Mouse (Mus musculus) intestine, embryonic 15.5 days (tissue): ENCODE results near the gene Inpp5b. TPM values are rescaled to one million over a fixed set of nuclear protein-coding genes. Genes with fewer than 3 reads are reported as not detected.
"Not testable (repeated sequence)": the region's sequence is repeated elsewhere in the genome, so short reads cannot be mapped to it uniquely, and the experiment has no call there.

ENCODE experiments used
- ATAC-seq: fragments of 200-750 bp; cut with Nextera tagmentation; 2 replicates; pipeline ENCODE4 v1.8.0; 2017; ENCODE audit warnings: moderate TSS enrichment, moderate library complexity
- H3K27ac ChIP-seq: fragments of 300-500 bp; sonication (generic); 2 replicates; pipeline ENCODE4 v1.5.1; 2015; ENCODE audit warnings: mild to moderate bottlenecking, inconsistent platforms
- H3K27me3 ChIP-seq: fragments of 300-500 bp; sonication (generic); replicated peaks from 2 replicates; pipeline ENCODE4 v1.6.1; 2015; ENCODE audit warnings: inconsistent platforms
- H3K36me3 ChIP-seq: fragments of 300-500 bp; sonication (generic); 2 replicates; pipeline ENCODE4 v1.6.1; 2015; ENCODE audit warnings: inconsistent platforms
- H3K4me1 ChIP-seq: fragments of 300-500 bp; sonication (generic); replicated peaks from 2 replicates; pipeline ENCODE4 v1.6.1; 2015; ENCODE audit warnings: inconsistent platforms
- H3K4me2 ChIP-seq: fragments of 300-500 bp; sonication (generic); replicated peaks from 2 replicates; pipeline ENCODE4 v1.6.1; 2015; ENCODE audit warnings: mild to moderate bottlenecking, inconsistent platforms
- H3K4me3 ChIP-seq: fragments of 300-500 bp; sonication (generic); replicated peaks from 2 replicates; pipeline ENCODE4 v1.5.1; 2015; ENCODE audit warnings: inconsistent platforms
- H3K9ac ChIP-seq: fragments of 300-500 bp; sonication (generic); 2 replicates; pipeline ENCODE4 v1.6.1; 2015; ENCODE audit warnings: inconsistent platforms
- H3K9me3 ChIP-seq: fragments of 300-500 bp; sonication (generic); 2 replicates; pipeline ENCODE4 v1.6.1; 2016; ENCODE audit warnings: inconsistent platforms
- WGBS: fragments of 180-500 bp; shearing (Covaris S2); methylation state at CpG from one replicate; pipeline ENCODE4 v1.1.7; 2015; 5-methylcytosine and 5-hydroxymethylcytosine counted together
- polyA plus RNA-seq: library from polyadenylated mRNA; unstranded; fragments of >200 nt; fragmentation: Nextera tagmentation; extraction: Ambion mirVana; gene quantifications from 2 replicates; pipeline ENCODE4 v1.2.1, GENCODE M21; 2015

Inpp5b gene
- polyA plus RNA-seq, 1 experiment from 2014 or later: 28.7 TPM

GRCm38 (mm10) chr4:124703881-124704796 is 37.5 kb upstream of the Inpp5b start:
- no peak for ATAC-seq
- 20% methylated on average over 6 of the region's 6 CpGs for WGBS
- Histone ChIP-seq H3K9ac (peak overlapping the region; percentile 36), H3K27ac (peak overlapping the region; percentile 91), H3K4me1 (peaks cover 52% of the 10 kb centered on the region), H3K9me3 (no peaks in the 10 kb centered on the region), H3K4me2 (peak overlapping the region; percentile 52), H3K36me3 (0 out of 2 replicates have a peak, but pooled peaks cover 3% of the 10 kb centered on the region), H3K4me3 (peak overlapping the region; percentile 17), H3K27me3 (no peaks in the 10 kb centered on the region)

- H3K4me3 ChIP-seq: no peak overlapping the region
- H3K36me3 ChIP-seq: 0 out of 2 replicates have a peak, but pooled peaks cover 3% of the 10 kb centered on the region
- WGBS: 21% methylated on average over 11 of the region's 11 CpGs
- peak overlapping the region; percentile 91 for H3K27ac ChIP-seq
- peak overlapping the region; percentile 52 for H3K4me2 ChIP-seq
- H3K27me3 ChIP-seq: no peaks in the 10 kb centered on the region
- H3K9me3 ChIP-seq: no peaks in the 10 kb centered on the region
- H3K9ac ChIP-seq: peak overlapping the region; percentile 36
- no peak for ATAC-seq
- H3K4me1 ChIP-seq: peaks cover 49% of the 10 kb centered on the region
Measured at GRCm38 (mm10) chr4:124704797-124705474, 36.7 kb upstream of the Inpp5b start.

DNA sequence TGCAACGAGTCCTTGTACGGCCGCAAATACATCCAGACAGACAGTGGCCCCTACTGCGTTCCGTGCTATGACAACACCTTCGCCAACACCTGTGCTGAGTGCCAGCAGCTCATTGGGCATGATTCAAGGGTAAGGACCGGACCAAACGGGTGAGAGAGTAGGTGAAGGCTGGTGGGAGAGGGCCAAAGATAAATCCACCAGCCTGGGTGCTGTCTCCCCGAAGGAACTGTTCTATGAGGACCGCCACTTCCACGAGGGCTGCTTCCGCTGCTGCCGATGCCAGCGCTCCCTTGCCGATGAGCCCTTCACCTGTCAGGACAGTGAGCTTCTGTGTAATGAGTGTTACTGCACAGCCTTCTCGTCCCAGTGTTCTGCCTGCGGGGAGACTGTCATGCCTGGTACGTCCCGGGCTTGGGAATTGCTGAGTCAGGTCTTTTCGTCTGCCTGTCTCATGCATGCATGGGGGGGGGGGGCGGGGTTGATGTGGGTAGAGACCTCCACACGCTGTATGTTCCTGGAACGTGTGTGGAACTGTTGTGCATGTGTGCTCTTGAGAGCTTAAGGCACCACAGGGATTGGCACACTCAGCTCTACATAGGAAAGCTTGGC is 35.9 kb upstream of the Inpp5b start:
- no peak overlapping the region for H3K9ac ChIP-seq
- H3K27me3 ChIP-seq: no peaks in the 10 kb centered on the region
- peaks cover 56% of the 10 kb centered on the region for H3K4me1 ChIP-seq
- ATAC-seq: no peak
- 0 out of 2 replicates have a peak, but pooled peaks cover 3% of the 10 kb centered on the region for H3K36me3 ChIP-seq
- peak overlapping the region; percentile 91; the same call in 1 of the 2 replicates for H3K27ac ChIP-seq
- H3K4me2 ChIP-seq: no peak overlapping the region
- H3K4me3 ChIP-seq: no peak overlapping the region
- H3K9me3 ChIP-seq: no peaks in the 10 kb centered on the region
- WGBS: 85% methylated on average over 23 of the region's 23 CpGs

GRCm38 (mm10) chr4:124707381-124708199 is 34.1 kb upstream of the Inpp5b start:
- 85% methylated on average over 25 of the region's 25 CpGs for WGBS

DNA sequence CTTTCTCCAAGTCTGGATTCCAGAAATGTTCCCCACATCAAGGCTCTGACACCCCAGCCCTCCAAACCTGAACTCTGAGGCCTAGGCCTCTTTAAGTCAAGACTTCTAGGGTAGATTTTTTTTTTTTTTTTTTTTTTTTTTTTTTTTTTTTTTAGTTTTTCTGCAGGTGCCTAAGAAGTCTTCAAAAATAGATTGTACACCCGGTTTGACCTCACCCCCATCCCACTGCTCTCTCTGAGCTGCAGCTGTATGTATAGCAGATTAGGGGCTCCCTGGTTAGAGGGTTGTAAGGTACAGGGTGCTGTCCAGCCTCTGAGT is 33.5 kb upstream of the Inpp5b start:
- not testable (repeated sequence) for H3K27me3 ChIP-seq, H3K4me3 ChIP-seq, ATAC-seq, H3K9ac ChIP-seq, H3K36me3 ChIP-seq, H3K9me3 ChIP-seq
- peaks cover 46% of the 10 kb centered on the region for H3K4me1 ChIP-seq
- H3K4me2 ChIP-seq: peak overlapping the region; percentile 67
- H3K27ac ChIP-seq: peak overlapping the region; percentile 95
- WGBS: 12% methylated on average over 1 of the region's 1 CpGs

More at GRCm38 (mm10) chr4:124707381-124708199, 34.1 kb upstream of the Inpp5b start:
- H3K27me3 ChIP-seq, H3K9ac ChIP-seq, ATAC-seq, H3K36me3 ChIP-seq, H3K9me3 ChIP-seq, H3K4me3 ChIP-seq, H3K4me2 ChIP-seq: not testable (repeated sequence)
- Histone ChIP-seq H3K4me1 (peaks cover 47% of the 10 kb centered on the region), H3K27ac (peak overlapping the region; percentile 95)

DNA sequence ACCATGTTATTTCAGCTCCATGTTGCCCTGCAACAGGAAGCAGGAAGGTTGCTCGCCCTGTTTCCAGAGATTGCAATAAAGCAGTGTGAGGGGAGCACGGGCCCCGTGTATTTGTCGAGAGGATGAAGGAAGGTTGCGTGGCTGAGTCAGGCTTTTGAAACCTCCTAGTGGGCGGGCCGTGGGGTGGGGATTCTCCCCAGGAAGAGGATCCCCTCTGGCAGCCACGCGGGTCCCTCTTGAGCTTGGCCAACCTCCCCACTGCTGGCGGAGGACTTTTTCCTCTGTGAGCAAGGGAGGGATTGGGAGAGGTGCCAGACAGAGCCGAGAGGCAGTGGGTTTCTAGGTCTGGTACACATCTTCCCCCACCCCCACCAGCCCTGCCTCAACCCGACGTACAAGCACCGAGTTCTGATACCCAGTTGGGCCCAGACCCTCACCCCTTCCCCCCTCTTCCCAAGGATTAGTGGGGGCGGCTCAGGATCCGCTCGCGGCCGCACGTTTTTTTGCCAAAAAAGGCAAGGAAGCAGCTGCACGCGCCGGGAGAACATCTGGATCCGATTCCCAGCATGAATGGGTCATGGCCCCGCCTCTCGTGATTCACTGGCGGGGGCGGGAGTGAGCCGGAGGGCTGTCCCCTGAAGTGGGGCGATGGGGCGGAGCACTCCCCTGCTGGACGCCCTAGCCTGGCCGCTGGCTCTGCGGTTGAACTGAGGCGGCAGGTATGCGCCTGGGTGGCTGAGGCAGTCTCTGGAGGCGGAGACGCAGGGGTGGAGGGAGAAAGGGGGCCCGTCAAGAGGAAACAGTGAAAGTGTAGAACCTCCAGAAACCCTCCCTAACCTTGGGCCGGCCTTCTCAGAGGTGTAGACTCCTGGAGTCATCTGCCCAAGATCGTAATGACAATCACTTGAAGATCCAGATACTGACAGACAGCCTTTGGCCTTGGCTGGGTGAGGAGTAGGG is 32.9 kb upstream of the Inpp5b start:
- no peaks in the 10 kb centered on the region for H3K9me3 ChIP-seq
- no peaks in the 10 kb centered on the region for H3K27me3 ChIP-seq
- peak overlapping the region; percentile 27; the same call in 1 of the 2 replicates for H3K9ac ChIP-seq
- WGBS: under 1% methylated on average over 41 of the region's 41 CpGs
- 0 out of 2 replicates have a peak, but pooled peaks cover 3% of the 10 kb centered on the region for H3K36me3 ChIP-seq
- peaks cover 40% of the 10 kb centered on the region for H3K4me1 ChIP-seq
- peak overlapping the region; percentile 95 for H3K27ac ChIP-seq
- peak; percentile 93 for ATAC-seq
- H3K4me2 ChIP-seq: peak overlapping the region; percentile 67
- peak overlapping the region; percentile 40 for H3K4me3 ChIP-seq

DNA sequence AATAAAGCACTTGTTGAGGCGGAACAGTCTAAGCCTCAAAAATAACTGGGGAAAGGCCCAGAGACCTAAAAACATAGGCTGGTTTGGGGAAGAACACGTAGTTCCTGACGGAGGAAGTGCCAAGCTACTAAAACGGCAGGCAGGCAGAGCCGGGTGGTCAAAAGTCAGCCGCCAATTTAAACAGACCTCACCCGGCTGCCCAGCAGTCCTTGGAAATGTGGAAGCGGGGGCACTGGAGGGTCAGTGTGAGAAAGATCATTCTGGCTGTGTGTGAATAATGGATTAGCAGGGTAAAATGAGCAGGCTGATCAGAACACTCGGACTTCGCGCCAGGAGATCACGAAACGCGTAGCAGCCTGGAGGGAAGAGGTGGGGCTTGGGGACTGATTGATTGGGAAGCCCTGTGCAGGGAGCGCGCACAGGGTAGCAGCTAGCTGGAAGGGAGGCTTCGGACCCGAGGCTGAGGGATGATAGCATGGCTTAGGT is 31.6 kb upstream of the Inpp5b start:
- 3% methylated on average over 18 of the region's 18 CpGs for WGBS
- no peaks in the 10 kb centered on the region for H3K27me3 ChIP-seq
- ATAC-seq: no peak
- H3K9me3 ChIP-seq: no peaks in the 10 kb centered on the region
- peak overlapping the region; percentile 15; the same call in 1 of the 2 replicates for H3K4me3 ChIP-seq
- peaks cover 28% of the 10 kb centered on the region for H3K4me1 ChIP-seq
- peak overlapping the region; percentile 95 for H3K27ac ChIP-seq
- 0 out of 2 replicates have a peak, but pooled peaks cover 3% of the 10 kb centered on the region for H3K36me3 ChIP-seq
- peak overlapping the region; percentile 67 for H3K4me2 ChIP-seq
- H3K9ac ChIP-seq: no peak overlapping the region

- ATAC-seq: no peak
- 0 out of 2 replicates have a peak overlapping the region, but pooled peaks have one; percentile 95 for H3K27ac ChIP-seq
Measured at GRCm38 (mm10) chr4:124710776-124711291, 30.8 kb upstream of the Inpp5b start.

DNA sequence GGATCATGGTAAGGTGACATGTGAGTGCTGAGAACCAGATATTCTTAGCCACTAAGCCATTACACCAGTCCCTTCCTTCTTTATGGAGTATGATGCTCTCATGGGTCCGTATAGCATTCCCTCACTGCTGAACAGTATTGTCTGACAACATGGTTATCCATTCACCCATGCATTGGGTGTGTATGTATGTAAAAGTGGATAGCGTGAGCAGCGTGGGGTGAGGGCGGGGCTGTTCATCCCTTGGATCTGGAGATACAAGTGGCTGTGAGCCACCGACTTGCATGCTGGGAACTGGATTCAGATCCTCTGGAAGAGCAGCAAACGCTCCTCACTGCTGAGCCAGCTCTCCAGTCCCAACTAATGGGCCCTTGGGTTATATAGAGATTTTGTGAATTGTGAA is 29.0 kb upstream of the Inpp5b start:
- H3K27me3 ChIP-seq: no peaks in the 10 kb centered on the region
- H3K9me3 ChIP-seq: no peaks in the 10 kb centered on the region
- no peak overlapping the region for H3K27ac ChIP-seq
- WGBS: 81% methylated on average over 6 of the region's 6 CpGs
- no peak overlapping the region for H3K4me2 ChIP-seq
- peaks cover 8% of the 10 kb centered on the region for H3K36me3 ChIP-seq
- H3K9ac ChIP-seq: no peak overlapping the region
- ATAC-seq: no peak
- peaks cover 33% of the 10 kb centered on the region for H3K4me1 ChIP-seq
- no peak overlapping the region for H3K4me3 ChIP-seq

More at GRCm38 (mm10) chr4:124710776-124711291, 30.8 kb upstream of the Inpp5b start:
- Histone ChIP-seq H3K4me1 (peaks cover 28% of the 10 kb centered on the region), H3K9me3 (no peaks in the 10 kb centered on the region), H3K27me3 (no peaks in the 10 kb centered on the region), H3K4me3 (no peak overlapping the region), H3K36me3 (0 out of 2 replicates have a peak, but pooled peaks cover 3% of the 10 kb centered on the region), H3K4me2 (peak overlapping the region; percentile 67), H3K9ac (no peak overlapping the region)
- 6% methylated on average over 5 of the region's 5 CpGs for WGBS

GRCm38 (mm10) chr4:124713850-124714249 is 27.8 kb upstream of the Inpp5b start:
- Histone ChIP-seq H3K36me3 (peaks cover 15% of the 10 kb centered on the region), H3K4me1 (peaks cover 28% of the 10 kb centered on the region)
- H3K4me3 ChIP-seq, ATAC-seq, H3K9me3 ChIP-seq, H3K27me3 ChIP-seq, H3K4me2 ChIP-seq, H3K27ac ChIP-seq, H3K9ac ChIP-seq: not testable (repeated sequence)
- WGBS: 74% methylated on average over 5 of the region's 5 CpGs
